Mouse (Mus musculus) embryonic facial prominence, embryonic 15.5 days (tissue): ENCODE data around the gene Gm38431. TPM values are rescaled to one million over a fixed set of nuclear protein-coding genes. Genes with fewer than 3 reads are reported as not detected.

Experiments
- ATAC-seq: fragments of 200-750 bp; cut with Nextera tagmentation; 2 replicates; pipeline ENCODE4 v1.8.0; 2017; ENCODE audit warnings: low read depth, moderate TSS enrichment; ENCODE audit not compliant: insufficient number of reproducible peaks, low FRiP score, low TSS enrichment
- H3K27ac ChIP-seq: fragments of 300-500 bp; sonication (generic); replicated peaks from 2 replicates; pipeline ENCODE4 v1.5.1; 2015; ENCODE audit warnings: mild to moderate bottlenecking, inconsistent platforms
- H3K27me3 ChIP-seq: fragments of 300-500 bp; sonication (generic); 2 replicates; pipeline ENCODE4 v1.6.1; 2015; ENCODE audit warnings: inconsistent platforms
- H3K36me3 ChIP-seq: fragments of 300-500 bp; sonication (generic); 2 replicates; pipeline ENCODE4 v1.6.1; 2015; ENCODE audit warnings: mild to moderate bottlenecking, inconsistent platforms
- H3K4me1 ChIP-seq: fragments of 300-500 bp; sonication (generic); 2 replicates; pipeline ENCODE4 v1.6.1; 2015; ENCODE audit warnings: inconsistent platforms
- H3K4me2 ChIP-seq: fragments of 300-500 bp; sonication (generic); replicated peaks from 2 replicates; pipeline ENCODE4 v1.6.1; 2015; ENCODE audit warnings: mild to moderate bottlenecking, inconsistent platforms
- H3K4me3 ChIP-seq: fragments of 300-500 bp; sonication (generic); replicated peaks from 2 replicates; pipeline ENCODE4 v1.5.1; 2015; ENCODE audit warnings: mild to moderate bottlenecking, inconsistent platforms
- H3K9ac ChIP-seq: fragments of 300-500 bp; sonication (generic); 2 replicates; pipeline ENCODE4 v1.6.1; 2015; ENCODE audit warnings: inconsistent platforms
- H3K9me3 ChIP-seq: fragments of 300-500 bp; sonication (generic); replicated peaks from 2 replicates; pipeline ENCODE4 v1.6.1; 2016; ENCODE audit warnings: inconsistent platforms
- WGBS: fragments of 180-500 bp; shearing (Covaris S2); methylation state at CpG from one replicate; pipeline ENCODE4 v1.1.7; 2015; 5-methylcytosine and 5-hydroxymethylcytosine counted together
- polyA plus RNA-seq: library from polyadenylated mRNA; unstranded; fragments of >200 nt; fragmentation: Nextera tagmentation; extraction: Ambion mirVana; gene quantifications from 2 replicates; pipeline ENCODE4 v1.2.1, GENCODE M21; 2015

The Gm38431 gene
- polyA plus RNA-seq, 1 experiment from 2014 or later, result 1.6 TPM

DNA sequence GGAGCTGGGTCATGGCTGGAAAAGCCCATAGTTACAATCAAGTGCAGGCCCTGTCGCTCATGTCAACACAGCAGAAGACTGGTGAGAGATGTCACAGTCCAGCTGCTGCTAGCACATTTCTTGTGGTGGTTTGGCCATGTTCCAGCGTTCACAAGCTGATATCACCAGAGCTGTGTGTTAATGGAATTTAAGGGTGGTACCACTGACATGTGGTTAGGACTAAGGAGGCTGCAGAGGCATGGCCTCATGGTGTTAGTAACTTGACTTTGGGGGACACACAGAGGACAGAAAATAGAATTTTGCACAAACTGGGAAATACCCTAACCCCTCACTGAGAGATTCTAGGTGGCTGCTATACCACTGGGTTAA lies 34.4 kb upstream of the Gm38431 start:
- Histone ChIP-seq H3K27ac (no peak overlapping the region), H3K36me3 (peaks cover 60% of the 10 kb centered on the region), H3K9ac (no peak overlapping the region), H3K4me2 (no peak overlapping the region), H3K27me3 (no peaks in the 10 kb centered on the region), H3K4me1 (peaks cover 6% of the 10 kb centered on the region), H3K9me3 (no peaks in the 10 kb centered on the region), H3K4me3 (no peak overlapping the region)
- 69% methylated on average over 2 of the region's 2 CpGs for WGBS
- no peak for ATAC-seq

GRCm38 (mm10) chr9:21125502-21126258 lies 33.9 kb upstream of the Gm38431 start:
- no peak overlapping the region for H3K9ac ChIP-seq
- no peak for ATAC-seq
- H3K27ac ChIP-seq, result no peak overlapping the region
- no peak overlapping the region for H3K4me3 ChIP-seq
- H3K4me2 ChIP-seq, result no peak overlapping the region
- 85% methylated on average over 9 of the region's 9 CpGs for WGBS
- H3K27me3 ChIP-seq, result no peaks in the 10 kb centered on the region
- H3K4me1 ChIP-seq, result peaks cover 6% of the 10 kb centered on the region
- no peaks in the 10 kb centered on the region for H3K9me3 ChIP-seq
- peaks cover 65% of the 10 kb centered on the region for H3K36me3 ChIP-seq

GRCm38 (mm10) chr9:21124837-21125236 lies 33.0 kb upstream of the Gm38431 start:
- Histone ChIP-seq H3K4me3 (no peak overlapping the region), H3K27me3 (no peaks in the 10 kb centered on the region), H3K9ac (no peak overlapping the region), H3K4me1 (no peaks in the 10 kb centered on the region), H3K36me3 (peaks cover 72% of the 10 kb centered on the region), H3K9me3 (no peaks in the 10 kb centered on the region), H3K4me2 (no peak overlapping the region), H3K27ac (no peak overlapping the region)
- WGBS, result 80% methylated on average over 5 of the region's 5 CpGs
- ATAC-seq, result no peak

DNA sequence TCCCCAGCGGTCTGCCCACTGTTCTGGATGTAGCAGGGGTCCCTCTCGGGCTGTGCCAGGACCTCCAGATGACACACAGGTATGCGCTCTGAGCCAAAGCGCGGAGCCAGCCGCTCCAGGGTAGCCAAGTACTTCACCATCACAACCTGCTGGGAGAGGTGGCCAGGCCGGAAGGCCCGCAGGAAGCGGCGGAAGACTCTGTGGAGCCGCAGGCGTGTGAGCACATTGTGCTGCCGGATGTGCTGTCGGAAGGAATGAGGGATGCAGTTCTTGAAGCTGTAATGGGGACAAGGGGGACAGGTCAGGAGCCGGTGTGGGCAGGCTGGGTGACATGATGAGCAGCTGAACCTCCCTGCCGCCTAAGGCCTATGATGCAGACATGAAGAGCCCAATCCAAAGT lies 29.7 kb upstream of the Gm38431 start:
- Histone ChIP-seq H3K27ac (no peak overlapping the region), H3K9ac (no peak overlapping the region), H3K27me3 (no peaks in the 10 kb centered on the region), H3K4me2 (no peak overlapping the region), H3K4me1 (no peaks in the 10 kb centered on the region), H3K9me3 (no peaks in the 10 kb centered on the region), H3K4me3 (no peak overlapping the region), H3K36me3 (peaks cover 57% of the 10 kb centered on the region)
- 92% methylated on average over 16 of the region's 16 CpGs for WGBS
- no peak for ATAC-seq

DNA sequence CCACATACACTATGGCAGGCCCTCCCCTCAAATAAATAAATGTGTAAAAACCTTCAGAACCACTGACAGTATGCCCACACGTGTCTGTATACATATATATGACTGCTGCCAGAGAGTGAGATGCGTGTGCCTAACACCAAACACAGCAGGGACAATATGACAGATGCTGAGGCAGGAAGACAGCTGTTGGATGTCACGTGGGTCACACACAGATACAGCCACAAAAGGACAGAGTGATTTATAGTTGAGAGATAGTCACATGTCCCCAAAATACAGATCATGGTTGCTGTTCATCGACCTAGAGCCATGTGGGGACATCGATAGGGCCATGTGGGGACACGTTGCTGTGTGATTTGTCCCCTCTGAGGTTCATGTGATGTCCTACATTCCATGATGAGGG lies 25.3 kb upstream of the Gm38431 start:
- no peak for ATAC-seq
- Histone ChIP-seq H3K27ac (no peak overlapping the region), H3K9me3 (no peaks in the 10 kb centered on the region), H3K27me3 (no peaks in the 10 kb centered on the region), H3K9ac (no peak overlapping the region), H3K36me3 (peaks cover 31% of the 10 kb centered on the region), H3K4me1 (no peaks in the 10 kb centered on the region), H3K4me2 (no peak overlapping the region), H3K4me3 (no peak overlapping the region)
- WGBS, result 75% methylated on average over 6 of the region's 6 CpGs

DNA sequence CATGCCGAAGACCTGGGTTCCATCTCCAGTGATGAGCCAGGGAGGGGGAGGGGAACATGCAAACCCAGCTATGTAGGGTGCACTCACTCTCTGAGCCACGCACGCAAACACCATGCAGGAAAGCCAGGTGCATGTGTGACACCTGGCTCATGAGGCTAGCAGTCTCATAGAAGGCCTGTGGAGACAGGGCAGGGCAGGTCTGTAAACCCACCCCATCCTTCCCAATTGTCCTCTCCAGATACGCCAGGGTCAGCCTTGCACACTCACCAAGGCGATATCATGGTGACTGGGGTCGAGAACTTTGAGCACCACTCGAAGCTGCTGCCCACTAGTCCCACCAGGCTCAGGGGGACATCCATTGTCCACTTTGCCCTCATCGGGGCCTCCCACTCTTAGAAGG lies 23.3 kb upstream of the Gm38431 start:
- 86% methylated on average over 8 of the region's 8 CpGs for WGBS
- Histone ChIP-seq H3K4me2 (no peak overlapping the region), H3K4me1 (no peaks in the 10 kb centered on the region), H3K9ac (no peak overlapping the region), H3K27ac (no peak overlapping the region), H3K27me3 (no peaks in the 10 kb centered on the region), H3K9me3 (no peaks in the 10 kb centered on the region), H3K36me3 (0 out of 2 replicates have a peak, but pooled peaks cover 14% of the 10 kb centered on the region), H3K4me3 (no peak overlapping the region)
- ATAC-seq, result no peak

DNA sequence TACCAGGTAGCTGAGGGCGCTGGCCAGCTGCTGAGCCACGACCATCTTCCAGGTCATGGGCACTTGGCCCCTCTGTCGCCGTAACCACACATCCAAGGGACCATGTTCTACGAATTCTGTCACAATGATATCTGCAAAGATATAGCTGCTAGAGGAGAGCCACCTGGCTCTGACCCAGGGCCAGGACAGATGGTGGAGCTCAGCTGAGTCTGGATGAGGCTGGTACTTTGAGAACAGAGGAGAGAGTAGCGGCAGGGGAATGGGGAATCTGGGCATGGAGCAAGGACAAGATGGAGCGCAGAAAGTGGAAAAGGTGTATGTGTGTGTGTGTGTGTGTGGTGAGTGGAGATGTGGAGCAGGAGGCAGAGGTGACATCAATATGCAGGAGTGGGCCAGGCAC lies 22.4 kb upstream of the Gm38431 start:
- Histone ChIP-seq H3K4me1 (no peaks in the 10 kb centered on the region), H3K27ac (no peak overlapping the region), H3K36me3 (0 out of 2 replicates have a peak, but pooled peaks cover 10% of the 10 kb centered on the region), H3K4me2 (no peak overlapping the region), H3K27me3 (no peaks in the 10 kb centered on the region), H3K9ac (no peak overlapping the region), H3K9me3 (no peaks in the 10 kb centered on the region), H3K4me3 (no peak overlapping the region)
- 86% methylated on average over 7 of the region's 7 CpGs for WGBS
- ATAC-seq, result no peak

DNA sequence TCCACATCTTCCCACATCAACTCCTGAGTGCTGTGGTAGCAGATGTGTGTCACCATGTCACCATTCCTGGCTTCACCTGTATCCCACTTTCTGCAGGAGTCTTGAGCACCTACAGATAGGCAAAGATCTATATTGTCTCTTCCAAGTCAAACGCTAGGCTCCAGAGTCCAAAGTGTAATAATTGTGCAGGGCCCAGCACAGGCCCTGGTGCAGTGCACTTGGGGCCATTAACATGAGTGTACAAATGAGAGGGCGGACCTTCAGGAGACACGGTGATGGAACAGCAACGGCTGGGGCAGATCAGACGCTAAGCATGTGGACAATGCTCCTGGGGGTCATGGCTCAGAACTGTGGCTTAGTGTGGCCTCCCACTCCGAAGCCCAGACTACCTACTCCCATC lies 22.0 kb upstream of the Gm38431 start:
- ATAC-seq, result no peak
- Histone ChIP-seq H3K27me3 (no peaks in the 10 kb centered on the region), H3K9me3 (no peaks in the 10 kb centered on the region), H3K4me3 (no peak overlapping the region), H3K4me2 (no peak overlapping the region), H3K27ac (no peak overlapping the region), H3K9ac (no peak overlapping the region), H3K36me3 (0 out of 2 replicates have a peak, but pooled peaks cover 13% of the 10 kb centered on the region), H3K4me1 (no peaks in the 10 kb centered on the region)
- 88% methylated on average over 6 of the region's 6 CpGs for WGBS

DNA sequence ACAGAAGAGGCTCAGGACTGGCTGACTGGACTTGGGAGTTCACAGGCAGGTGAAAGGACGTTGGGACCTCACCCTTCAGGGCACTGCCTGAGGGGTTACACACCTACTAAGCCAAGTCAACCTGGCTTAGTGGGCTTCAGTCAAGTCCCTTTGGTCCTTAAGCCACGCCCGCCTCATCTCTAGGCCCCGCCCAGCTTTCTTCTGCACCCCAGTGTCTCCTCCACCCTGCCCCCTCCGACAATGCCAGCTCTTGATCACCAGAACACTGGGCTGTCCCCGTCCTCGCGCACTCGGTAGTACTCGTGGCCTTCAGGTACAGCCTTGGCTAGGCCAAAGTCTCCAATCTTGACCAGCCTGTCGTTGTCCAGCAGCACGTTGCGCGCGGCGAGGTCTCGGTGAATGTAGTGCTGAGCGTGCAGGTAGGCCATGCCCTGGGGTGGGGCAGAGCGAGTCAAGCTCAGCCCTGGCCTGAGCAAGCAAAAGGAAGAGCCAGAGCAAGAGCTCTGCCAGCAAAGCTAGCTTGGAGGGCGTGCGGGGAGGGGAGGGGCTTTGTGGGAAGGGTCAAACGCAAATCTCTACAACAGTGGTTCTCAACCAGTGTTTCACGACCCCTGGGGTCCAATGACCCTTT lies 15.9 kb upstream of the Gm38431 start:
- no peak for ATAC-seq

DNA sequence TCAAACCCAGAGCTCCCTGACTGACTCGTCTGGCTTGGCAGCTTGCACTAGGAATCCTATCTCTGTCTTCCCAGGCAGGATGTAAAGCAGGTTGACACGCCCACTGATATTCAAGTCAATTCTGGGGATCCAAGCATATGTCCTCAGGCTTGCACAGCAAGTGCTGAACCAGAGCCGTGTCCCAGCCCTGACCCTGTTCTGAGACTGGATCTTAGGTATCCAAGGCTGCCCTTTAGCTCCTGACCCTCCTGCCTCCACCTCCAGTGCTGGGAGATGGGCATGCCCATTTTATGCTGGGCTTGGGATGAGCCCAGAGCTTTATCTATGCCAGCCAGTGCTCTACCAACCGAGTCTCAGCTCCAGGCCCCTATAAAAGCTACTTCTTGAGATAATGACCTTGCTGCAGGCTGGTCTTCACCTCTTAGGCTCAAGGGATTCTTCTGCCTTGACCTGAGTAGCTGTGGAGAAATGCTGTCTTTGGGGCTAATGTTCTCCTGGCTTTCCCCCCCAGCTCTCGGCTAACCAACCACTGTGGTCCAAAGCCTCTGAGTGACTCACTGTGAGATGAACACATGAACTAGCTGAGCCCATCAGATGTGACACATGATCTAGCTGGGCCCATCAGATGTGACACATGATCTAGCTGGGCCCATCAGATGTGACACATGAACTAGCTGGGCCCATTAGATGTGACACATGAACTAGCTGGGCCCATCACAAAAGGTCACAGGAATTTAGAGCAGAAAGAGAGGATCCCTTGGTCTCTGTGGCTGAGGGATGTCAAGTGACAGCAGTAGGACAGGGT lies 14.2 kb upstream of the Gm38431 start:
- Histone ChIP-seq H3K9ac (no peak overlapping the region), H3K27me3 (no peaks in the 10 kb centered on the region), H3K9me3 (no peaks in the 10 kb centered on the region), H3K4me1 (no peaks in the 10 kb centered on the region), H3K27ac (no peak overlapping the region), H3K36me3 (peaks cover 13% of the 10 kb centered on the region; the same call in 1 of the 2 replicates), H3K4me3 (no peak overlapping the region), H3K4me2 (no peak overlapping the region)
- no peak for ATAC-seq
- WGBS, result 69% methylated on average over 5 of the region's 5 CpGs

More for the DNA sequence above, 15.9 kb upstream of the Gm38431 start:
- no peaks in the 10 kb centered on the region for H3K9me3 ChIP-seq
- H3K36me3 ChIP-seq, result peaks cover 13% of the 10 kb centered on the region; the same call in 1 of the 2 replicates
- no peaks in the 10 kb centered on the region for H3K4me1 ChIP-seq
- H3K27me3 ChIP-seq, result no peaks in the 10 kb centered on the region
- no peak overlapping the region for H3K4me2 ChIP-seq
- 50% methylated on average over 23 of the region's 23 CpGs for WGBS
- no peak overlapping the region for H3K27ac ChIP-seq
- H3K4me3 ChIP-seq, result no peak overlapping the region
- H3K9ac ChIP-seq, result no peak overlapping the region

- peaks cover 13% of the 10 kb centered on the region; the same call in 1 of the 2 replicates for H3K36me3 ChIP-seq
- no peak overlapping the region for H3K4me3 ChIP-seq
- ATAC-seq, result no peak
- no peaks in the 10 kb centered on the region for H3K27me3 ChIP-seq
- no peaks in the 10 kb centered on the region for H3K9me3 ChIP-seq
- H3K9ac ChIP-seq, result no peak overlapping the region
- 88% methylated on average over 6 of the region's 6 CpGs for WGBS
- no peak overlapping the region for H3K27ac ChIP-seq
- no peak overlapping the region for H3K4me2 ChIP-seq
- peaks cover 3% of the 10 kb centered on the region for H3K4me1 ChIP-seq
Observed at GRCm38 (mm10) chr9:21104814-21105213, 13.0 kb upstream of the Gm38431 start.
